ENCODE assay signal across 12 mouse cellular contexts in genomic region chr6:18446359-18446758, GRCm38 (mm10).
DNase-seq lines count a peak whose midpoint lies in the region; ATAC-seq and TF ChIP-seq lines count a peak whose summit lies in the region.
"Had no signal": no experiment of that assay in that cellular context is flagged by ENCODE, and none has a peak within 500 bp of the region (broad histone marks: within the 10 kb centered on the region; RNA-seq: fewer than 3 reads in every experiment).

No protein-coding gene starts in this region.

- peak; percentile 29 to 60 for DNase-seq in cerebellum, postnatal 10 days
- no peak for DNase-seq in cerebellum, adult 9-11 months
- DNase-seq in neural tube, embryonic 11.5 days (ENCODE audit: low spot score), result no peak
- no peak for DNase-seq in neural tube, embryonic 10.5 days (ENCODE audit: extremely low spot score, low spot score)
- no peak for DNase-seq in kidney, adult 18-20 months
- no peak for DNase-seq in yolk sac, embryonic 10.5 days (ENCODE audit: low spot score)

- H3K4me2 ChIP-seq in neural tube, embryonic 11.5 days (ENCODE audit: low read depth), result no peak overlapping the region
- H3K4me2 ChIP-seq in hindbrain, embryonic 16.5 days (ENCODE audit: low read length), result no peak overlapping the region
- H3K4me2 ChIP-seq: heart, embryonic 15.5 days; lung, embryonic 15.5 days had no signal

- H3K27me3 ChIP-seq in neural tube, embryonic 11.5 days (ENCODE audit: control insufficient read depth, insufficient read depth, low read length), result no peaks in the 10 kb centered on the region
- no peaks in the 10 kb centered on the region for H3K27me3 ChIP-seq in hindbrain, embryonic 16.5 days (replicated peaks; ENCODE audit: control insufficient read depth, insufficient read depth, low read length)
- H3K27me3 ChIP-seq: CH12.LX; heart, embryonic 15.5 days; lung, embryonic 15.5 days had no signal

- H3K9me3 ChIP-seq in neural tube, embryonic 11.5 days (ENCODE audit: control insufficient read depth, low read length), result no peaks in the 10 kb centered on the region
- H3K9me3 ChIP-seq in hindbrain, embryonic 16.5 days (ENCODE audit: control insufficient read depth, low read length), result no peaks in the 10 kb centered on the region
- H3K9me3 ChIP-seq: heart, embryonic 15.5 days; lung, embryonic 15.5 days had no signal

- peaks cover 6% of the 10 kb centered on the region; the same call in 1 of the 2 replicates for H3K4me1 ChIP-seq in neural tube, embryonic 11.5 days (ENCODE audit: control insufficient read depth, insufficient read depth, low read length)
- peaks cover 3% of the 10 kb centered on the region; the same call in 1 of the 2 replicates for H3K4me1 ChIP-seq in hindbrain, embryonic 16.5 days (ENCODE audit: control insufficient read depth, insufficient read depth, low read depth, low read length)
- H3K4me1 ChIP-seq in olfactory bulb, adult 2 months (ENCODE audit: control insufficient read depth, insufficient read depth, low read length), result peaks cover 9% of the 10 kb centered on the region; the same call in 1 of the 2 replicates
- H3K4me1 ChIP-seq: heart, embryonic 15.5 days; lung, embryonic 15.5 days had no signal

- no peak for TF ChIP-seq CTCF in olfactory bulb, adult 2 months (IDR thresholded peaks at IDR 0.05; ENCODE audit: insufficient read depth, low read depth, low read length)

- ATAC-seq in neural tube, embryonic 11.5 days (ENCODE audit: insufficient read depth, low FRiP score, low TSS enrichment), result no peak
- ATAC-seq in hindbrain, embryonic 16.5 days, result peak; percentile 57; the same call in 1 of the 2 replicates
- ATAC-seq: inflammation-experienced regulatory T-cells, adult 6 months had no signal

- H3K27ac ChIP-seq in neural tube, embryonic 11.5 days (ENCODE audit: low read depth, low read length), result 0 out of 2 replicates have a peak overlapping the region, but pooled peaks have one; percentile 29
- no peak overlapping the region; the same call in 1 of the 2 replicates for H3K27ac ChIP-seq in hindbrain, embryonic 16.5 days (ENCODE audit: low read depth, low read length)
- 0 out of 2 replicates have a peak overlapping the region, but pooled peaks have one; percentile 16 for H3K27ac ChIP-seq in olfactory bulb, adult 2 months (ENCODE audit: insufficient read depth, low read depth, low read length)
- H3K27ac ChIP-seq: heart, embryonic 15.5 days; lung, embryonic 15.5 days had no signal

- no peak overlapping the region for H3K9ac ChIP-seq in neural tube, embryonic 11.5 days (ENCODE audit: low read length)
- no peak overlapping the region for H3K9ac ChIP-seq in hindbrain, embryonic 16.5 days (ENCODE audit: low read depth, low read length)
- H3K9ac ChIP-seq: heart, embryonic 15.5 days; lung, embryonic 15.5 days had no signal

- H3K36me3 ChIP-seq in neural tube, embryonic 11.5 days (ENCODE audit: control insufficient read depth, insufficient read depth, low read length), result no peaks in the 10 kb centered on the region
- no peaks in the 10 kb centered on the region for H3K36me3 ChIP-seq in hindbrain, embryonic 16.5 days (ENCODE audit: control insufficient read depth, insufficient read depth, low read length)
- H3K36me3 ChIP-seq: heart, embryonic 15.5 days; lung, embryonic 15.5 days had no signal

- TF ChIP-seq POLR2A in olfactory bulb, adult 2 months (IDR thresholded peaks at IDR 0.05; ENCODE audit: insufficient read depth, low read depth, low read length), result no peak

- no peak overlapping the region for H3K4me3 ChIP-seq in neural tube, embryonic 11.5 days (ENCODE audit: low read depth, low read length)
- no peak overlapping the region for H3K4me3 ChIP-seq in hindbrain, embryonic 16.5 days (ENCODE audit: low read length)
- no peak overlapping the region for H3K4me3 ChIP-seq in olfactory bulb, adult 2 months (ENCODE audit: insufficient read depth, low read depth, low read length)
- H3K4me3 ChIP-seq: heart, embryonic 15.5 days; lung, embryonic 15.5 days had no signal

- WGBS in neural tube, embryonic 11.5 days, result 52% methylated on average over 3 of the region's 3 CpGs
- 48% methylated on average over 3 of the region's 3 CpGs for WGBS in hindbrain, embryonic 16.5 days
- WGBS in olfactory bulb, adult 2 months, result 28% methylated on average over 3 of the region's 3 CpGs

Comparison
In these comparisons a context has a peak if more than half of its experiments do, and no peak if none do; other contexts are left out.
1. DNase-seq: peak in cerebellum, postnatal 10 days (2 of 2); none in cerebellum, adult 9-11 months (single experiment), neural tube, embryonic 11.5 days (single experiment), neural tube, embryonic 10.5 days (single experiment), kidney, adult 18-20 months (single experiment) and yolk sac, embryonic 10.5 days (single experiment).